8 mouse cellular contexts compared by ENCODE assay signal in the genomic region with DNA sequence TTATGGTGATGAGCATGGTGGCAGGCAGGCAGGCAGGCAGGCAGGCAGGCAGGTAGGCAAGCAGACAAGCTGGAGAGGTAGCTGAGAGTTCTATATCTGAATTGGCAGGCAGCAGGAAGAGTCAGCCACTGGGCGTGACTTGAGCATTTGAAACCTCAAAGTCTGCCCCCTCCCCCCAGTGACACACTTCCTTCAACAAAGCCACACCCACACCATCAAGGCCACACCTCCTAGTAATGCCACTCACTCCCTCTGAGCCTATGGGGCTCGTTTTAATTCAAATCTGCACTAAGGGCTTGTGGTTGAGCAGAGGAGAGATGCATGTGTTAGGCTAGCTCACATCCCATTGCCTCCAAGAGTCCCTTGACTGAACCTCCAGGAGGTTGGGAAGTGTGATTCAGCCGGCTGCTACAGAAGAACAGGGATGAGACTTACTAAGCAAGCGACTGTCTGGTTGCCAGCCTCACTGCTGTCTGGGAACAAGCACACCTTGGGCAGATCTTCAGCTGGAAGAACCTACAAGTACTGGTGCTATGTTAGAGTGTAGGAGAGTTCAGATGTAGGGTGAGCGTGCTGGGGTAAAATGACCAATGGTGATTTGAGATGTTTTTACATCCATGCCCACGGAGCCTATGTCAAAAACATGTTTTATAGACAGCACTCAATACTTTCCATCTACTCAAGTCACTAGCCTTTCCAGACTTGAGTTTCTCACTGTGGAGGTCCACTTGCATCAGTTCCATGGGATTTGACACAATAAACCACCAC. TPM values are rescaled to one million over a fixed set of nuclear protein-coding genes. Genes with fewer than 3 reads are reported as not detected.
A peak's percentile ranks its signal among the peaks of the same experiment; 100 is the strongest.
DNase-seq lines count a peak whose midpoint lies in the region; ATAC-seq and TF ChIP-seq lines count a peak whose summit lies in the region.

No protein-coding gene starts in this region.

- peak overlapping the region; percentile 75 for H3K27ac ChIP-seq in hindbrain, embryonic 10.5 days
- no peak overlapping the region for H3K27ac ChIP-seq in hindbrain, embryonic 13.5 days
- H3K27ac ChIP-seq in embryonic facial prominence, embryonic 14.5 days (replicated peaks; ENCODE audit: low read depth, low read length), result 0 out of 2 replicates have a peak overlapping the region, but pooled peaks have one; percentile 67
- H3K27ac ChIP-seq in gastrocnemius, adult 2 months, result no peak overlapping the region

- H3K36me3 ChIP-seq in hindbrain, embryonic 10.5 days, result peaks cover 17% of the 10 kb centered on the region
- H3K36me3 ChIP-seq in hindbrain, embryonic 13.5 days, result peaks cover 17% of the 10 kb centered on the region
- H3K36me3 ChIP-seq in embryonic facial prominence, embryonic 14.5 days (ENCODE audit: control insufficient read depth, insufficient read depth, low read length), result peaks cover 9% of the 10 kb centered on the region

- DNase-seq in hindbrain, embryonic 10.5 days (ENCODE audit: low spot score), result no peak
- peak; percentile 33 for DNase-seq in embryonic facial prominence, embryonic 14.5 days (ENCODE audit: low spot score)
- no peak for DNase-seq in frontal cortex, postnatal 25 days (ENCODE audit: low spot score in 2 of 2)
- DNase-seq in gastrocnemius, adult 2 months, result no peak
- no peak for DNase-seq in layer of hippocampus, adult 11-12 months (ENCODE audit: low spot score)

- peaks cover 7% of the 10 kb centered on the region; the same call in 1 of the 2 replicates for H3K9me3 ChIP-seq in hindbrain, embryonic 10.5 days
- no peaks in the 10 kb centered on the region for H3K9me3 ChIP-seq in hindbrain, embryonic 13.5 days
- no peaks in the 10 kb centered on the region for H3K9me3 ChIP-seq in embryonic facial prominence, embryonic 14.5 days (ENCODE audit: control insufficient read depth, low read length)

- H3K9ac ChIP-seq in hindbrain, embryonic 13.5 days, result no peak overlapping the region
- no peak overlapping the region for H3K9ac ChIP-seq in embryonic facial prominence, embryonic 14.5 days (ENCODE audit: low read depth, low read length)

- H3K4me3 ChIP-seq in hindbrain, embryonic 10.5 days, result no peak overlapping the region
- H3K4me3 ChIP-seq in hindbrain, embryonic 13.5 days, result no peak overlapping the region
- no peak overlapping the region for H3K4me3 ChIP-seq in embryonic facial prominence, embryonic 14.5 days (ENCODE audit: low read depth, low read length)
- H3K4me3 ChIP-seq in gastrocnemius, adult 2 months, result no peak overlapping the region

- WGBS in hindbrain, embryonic 10.5 days, result 82% methylated on average over 6 of the region's 6 CpGs
- 84% methylated on average over 6 of the region's 6 CpGs for WGBS in hindbrain, embryonic 13.5 days
- 84% methylated on average over 6 of the region's 6 CpGs for WGBS in embryonic facial prominence, embryonic 14.5 days

- TF ChIP-seq CTCF in gastrocnemius, adult 2 months (IDR thresholded peaks at IDR 0.05), result no peak

- no peak overlapping the region for H3K4me2 ChIP-seq in hindbrain, embryonic 13.5 days
- H3K4me2 ChIP-seq in embryonic facial prominence, embryonic 14.5 days (ENCODE audit: low read depth, low read length), result no peak overlapping the region

- H3K27me3 ChIP-seq in hindbrain, embryonic 10.5 days (ENCODE audit: insufficient read depth, poor library complexity, severe bottlenecking), result no peaks in the 10 kb centered on the region
- no peaks in the 10 kb centered on the region for H3K27me3 ChIP-seq in hindbrain, embryonic 13.5 days
- H3K27me3 ChIP-seq in embryonic facial prominence, embryonic 14.5 days (replicated peaks; ENCODE audit: control insufficient read depth, insufficient read depth, low read length), result no peaks in the 10 kb centered on the region

- H3K4me1 ChIP-seq in hindbrain, embryonic 10.5 days (replicated peaks), result peaks cover 29% of the 10 kb centered on the region
- H3K4me1 ChIP-seq in hindbrain, embryonic 13.5 days (replicated peaks), result peaks cover 27% of the 10 kb centered on the region
- H3K4me1 ChIP-seq in embryonic facial prominence, embryonic 14.5 days (ENCODE audit: control insufficient read depth, insufficient read depth, low read length), result peaks cover 17% of the 10 kb centered on the region

- intact Hi-C loops in gastrocnemius, adult 2 months (cut with DNase I), result no loop called here

- no peak for ATAC-seq in hindbrain, embryonic 13.5 days (ENCODE audit: low FRiP score)
- peak; percentile 54 for ATAC-seq in CD4-positive, CD25-positive, alpha-beta regulatory T cell, adult 4 months
- ATAC-seq in embryonic facial prominence, embryonic 14.5 days (ENCODE audit: low read depth), result no peak
- ATAC-seq in megakaryocyte progenitor cell, adult 5-6 weeks (replicated peaks; ENCODE audit: poor library complexity), result peak; percentile 64

RNA-seq across cellular contexts. Expression of gene Atp1a1, which starts 33.6 kb away (rescaled TPM):
- 50.2 and 63.3 TPM in 2 replicates for polyA plus RNA-seq in hindbrain, embryonic 10.5 days (2016; fragmentation: Nextera tagmentation; extraction: Ambion mirVana)
- polyA plus RNA-seq in hindbrain, embryonic 13.5 days (2015; fragmentation: Nextera tagmentation; extraction: Ambion mirVana), result 44.2 and 50.4 TPM in 2 replicates
- 1 to 10 TPM; 8.7 to 9.2 TPM for polyA plus RNA-seq in CD4-positive, CD25-positive, alpha-beta regulatory T cell, adult 4 months (2017; shearing (Covaris generic))
- 153 and 162 TPM in 2 replicates for polyA plus RNA-seq in embryonic facial prominence, embryonic 14.5 days (2014; fragmentation: Nextera tagmentation; extraction: Ambion mirVana)
- 69.5 and 75.2 TPM in 2 replicates for total RNA-seq in megakaryocyte progenitor cell, adult 5-6 weeks (2015)
- total RNA-seq in megakaryocyte progenitor cell, adult 5-6 weeks (2017), result 126 and 129 TPM in 2 replicates
- total RNA-seq in gastrocnemius, adult 2 months (2021), result 10 to 100 TPM; 80.1 to 81.1 TPM

Comparison
In these comparisons a context has a peak if more than half of its experiments do, and no peak if none do; other contexts are left out.
1. H3K27ac ChIP-seq: peak in hindbrain, embryonic 10.5 days (single experiment) and embryonic facial prominence, embryonic 14.5 days (single experiment); none in hindbrain, embryonic 13.5 days (single experiment) and gastrocnemius, adult 2 months (single experiment).
2. ATAC-seq: peak in CD4-positive, CD25-positive, alpha-beta regulatory T cell, adult 4 months (single experiment) and megakaryocyte progenitor cell, adult 5-6 weeks (single experiment); none in hindbrain, embryonic 13.5 days (single experiment) and embryonic facial prominence, embryonic 14.5 days (single experiment).